35 mouse cellular contexts compared by ENCODE assay signal in genomic region chr9:123636771-123637170, GRCm38 (mm10). TPM values are rescaled to one million over a fixed set of nuclear protein-coding genes. Genes with fewer than 3 reads are reported as not detected.
"Had no signal": no experiment of that assay in that cellular context is flagged by ENCODE, and none has a peak within 500 bp of the region (broad histone marks: within the 10 kb centered on the region; RNA-seq: fewer than 3 reads in every experiment).

No protein-coding gene starts in this region.

- H3K4me2 ChIP-seq: limb, embryonic 12.5 days; limb, embryonic 13.5 days; limb, embryonic 15.5 days; liver, embryonic 11.5 days; liver, embryonic 12.5 days; liver, embryonic 13.5 days; liver, embryonic 15.5 days; lung, embryonic 14.5 days; lung, embryonic 15.5 days; midbrain, embryonic 11.5 days; midbrain, embryonic 12.5 days; midbrain, embryonic 13.5 days; midbrain, embryonic 15.5 days; neural tube, embryonic 12.5 days; neural tube, embryonic 13.5 days had no signal

- H3K4me1 ChIP-seq: limb, embryonic 10.5 days; limb, embryonic 12.5 days; limb, embryonic 13.5 days; limb, embryonic 15.5 days; liver, embryonic 12.5 days; liver, embryonic 13.5 days; liver, embryonic 15.5 days; lung, embryonic 15.5 days; midbrain, embryonic 10.5 days; midbrain, embryonic 12.5 days; midbrain, embryonic 13.5 days; midbrain, embryonic 15.5 days; neural tube, embryonic 12.5 days; neural tube, embryonic 13.5 days had no signal

- H3K4me3 ChIP-seq: limb, embryonic 10.5 days; limb, embryonic 12.5 days; limb, embryonic 13.5 days; limb, embryonic 15.5 days; liver, embryonic 12.5 days; liver, embryonic 13.5 days; liver, embryonic 15.5 days; lung, embryonic 15.5 days; megakaryocyte, embryonic 14.5 days; midbrain, embryonic 10.5 days; midbrain, embryonic 12.5 days; midbrain, embryonic 13.5 days; midbrain, embryonic 15.5 days; myocyte; neural tube, embryonic 12.5 days; neural tube, embryonic 13.5 days had no signal

- H3K36me3 ChIP-seq: limb, embryonic 10.5 days; limb, embryonic 12.5 days; limb, embryonic 13.5 days; limb, embryonic 15.5 days; liver, embryonic 12.5 days; liver, embryonic 13.5 days; liver, embryonic 15.5 days; lung, embryonic 15.5 days; midbrain, embryonic 10.5 days; midbrain, embryonic 12.5 days; midbrain, embryonic 13.5 days; midbrain, embryonic 15.5 days; neural tube, embryonic 12.5 days; neural tube, embryonic 13.5 days had no signal

- H3K27ac ChIP-seq: limb, embryonic 10.5 days; limb, embryonic 12.5 days; limb, embryonic 13.5 days; limb, embryonic 15.5 days; liver, embryonic 12.5 days; liver, embryonic 13.5 days; liver, embryonic 14.5 days; liver, embryonic 15.5 days; lung, embryonic 15.5 days; macrophage; midbrain, embryonic 10.5 days; midbrain, embryonic 12.5 days; midbrain, embryonic 13.5 days; midbrain, embryonic 15.5 days; neural tube, embryonic 12.5 days; neural tube, embryonic 13.5 days had no signal

- H3K27me3 ChIP-seq: limb, embryonic 12.5 days; limb, embryonic 13.5 days; limb, embryonic 15.5 days; liver, embryonic 12.5 days; liver, embryonic 13.5 days; liver, embryonic 15.5 days; lung, embryonic 15.5 days; midbrain, embryonic 12.5 days; midbrain, embryonic 13.5 days; midbrain, embryonic 15.5 days; neural tube, embryonic 12.5 days; neural tube, embryonic 13.5 days had no signal

- DNase-seq: left cerebral cortex, postnatal 4 days; liver; liver, embryonic 13.5 days; liver, postnatal 0 days; lung, adult 18-20 months; lung, adult 2 months; lung, embryonic 14.5 days; lung, postnatal 10 days; lung, postnatal 14 days; lung, postnatal 36 days; lung, postnatal 4 days; midbrain, embryonic 14.5 days had no signal

- ATAC-seq: liver, embryonic 12.5 days; liver, postnatal 0 days; lung, postnatal 0 days; midbrain, embryonic 13.5 days; midbrain, embryonic 15.5 days; midbrain, embryonic 16.5 days had no signal

- H3K9me3 ChIP-seq: limb, embryonic 10.5 days; limb, embryonic 12.5 days; limb, embryonic 13.5 days; limb, embryonic 15.5 days; liver, embryonic 12.5 days; liver, embryonic 13.5 days; liver, embryonic 15.5 days; lung, embryonic 15.5 days; megakaryocyte, embryonic 14.5 days; midbrain, embryonic 10.5 days; midbrain, embryonic 12.5 days; midbrain, embryonic 13.5 days; midbrain, embryonic 15.5 days; neural tube, embryonic 12.5 days; neural tube, embryonic 13.5 days had no signal

- H3K9ac ChIP-seq: limb, embryonic 12.5 days; limb, embryonic 13.5 days; limb, embryonic 15.5 days; liver, embryonic 12.5 days; liver, embryonic 13.5 days; liver, embryonic 14.5 days; liver, embryonic 15.5 days; liver, postnatal 0 days; lung, embryonic 14.5 days; lung, embryonic 15.5 days; midbrain, embryonic 12.5 days; midbrain, embryonic 13.5 days; midbrain, embryonic 15.5 days; neural tube, embryonic 12.5 days; neural tube, embryonic 13.5 days had no signal

RNA-seq across cellular contexts. Expression of gene Slc6a20b, which starts 4.4 kb away (rescaled TPM):
- total RNA-seq: liver, adult 2 months had no signal
- polyA plus RNA-seq: liver, adult 2 months had no signal

RNA-seq across cellular contexts. Expression of gene Slc6a20a, which starts 41.9 kb away (rescaled TPM):
- total RNA-seq: liver, adult 2 months had no signal
- polyA plus RNA-seq: limb, embryonic 11.5 days; limb, embryonic 12.5 days; limb, embryonic 13.5 days; liver, adult 2 months had no signal
